Mouse (Mus musculus) skeletal muscle tissue, adult 2 months (tissue): ENCODE measurements around the gene Mrgpra6.

Source experiments
- DNase-seq: peaks from one replicate; pipeline ENCODE4 v3.0.0-alpha.2; 2012; ENCODE audit warnings: low read depth, low spot score

The Mrgpra6 gene

DNA sequence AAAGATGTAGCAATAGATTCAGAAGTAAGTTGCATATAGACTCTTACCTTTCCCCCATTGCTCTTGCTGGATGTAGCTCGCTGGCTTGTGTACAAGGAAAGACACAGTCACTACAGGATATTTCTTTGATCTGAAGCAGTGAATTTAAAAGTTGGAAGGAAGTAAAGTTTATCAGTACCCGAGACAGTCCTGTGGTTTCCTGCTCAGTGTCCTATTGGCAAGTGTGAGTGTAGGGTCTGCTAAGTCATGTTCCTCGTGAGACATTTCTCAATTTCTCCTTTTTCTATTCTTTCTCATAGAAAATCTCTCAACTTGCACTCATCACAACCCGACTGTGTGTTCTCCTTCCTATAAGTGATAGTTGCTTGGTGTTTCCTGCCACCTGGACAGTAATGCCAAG, at the start of gene Mrgpra6:
TSS of gene Mrgpra6 (minus strand) at position 91 of the 400 bp plus-strand sequence.
- DNase-seq, result no peak

DNA sequence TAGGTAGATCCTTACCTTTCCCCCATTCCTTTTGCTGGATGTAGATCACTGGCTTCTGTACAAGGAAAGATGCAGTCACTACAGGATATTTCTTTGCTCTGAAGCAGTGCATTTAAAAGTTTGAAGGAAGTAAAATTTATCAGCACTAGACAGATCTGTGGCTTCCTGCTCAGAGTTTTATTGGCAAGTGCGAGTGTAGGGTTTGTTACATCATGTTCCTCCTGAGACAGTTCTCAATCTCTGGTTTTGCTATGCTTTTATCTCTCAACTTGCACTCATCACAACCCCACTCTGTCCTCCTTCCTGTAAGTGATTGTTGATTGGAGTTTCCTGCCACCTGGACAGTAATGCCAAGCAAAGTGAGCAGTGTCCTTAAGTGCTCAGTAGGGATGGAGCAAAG, 48.0 kb upstream of the Mrgpra6 start, which contains the start of gene Mrgpra9:
TSS of gene Mrgpra9 (minus strand) at position 79 of the 400 bp plus-strand sequence.
- no peak for DNase-seq

DNA sequence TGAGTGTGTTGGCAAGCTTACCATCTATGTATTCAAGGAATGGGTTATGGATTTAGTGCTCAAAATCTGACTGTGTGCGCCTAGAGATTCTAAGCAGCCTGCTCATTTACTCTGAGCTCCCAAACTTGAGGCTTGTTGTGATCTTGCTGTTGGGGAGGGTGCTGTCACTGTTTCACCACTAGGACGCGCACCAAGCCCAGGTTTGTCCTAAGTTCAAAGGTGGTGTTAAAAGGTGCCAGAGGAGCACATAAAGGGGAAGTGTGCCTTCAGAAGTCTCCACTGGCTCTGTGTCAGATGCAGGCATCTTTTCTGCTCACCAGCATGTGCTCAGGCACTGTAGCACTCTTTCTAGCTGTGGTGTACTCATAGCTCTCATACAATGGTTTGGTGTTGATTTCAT, 39.9 kb upstream of the Mrgpra6 start:
- no peak for DNase-seq

DNA sequence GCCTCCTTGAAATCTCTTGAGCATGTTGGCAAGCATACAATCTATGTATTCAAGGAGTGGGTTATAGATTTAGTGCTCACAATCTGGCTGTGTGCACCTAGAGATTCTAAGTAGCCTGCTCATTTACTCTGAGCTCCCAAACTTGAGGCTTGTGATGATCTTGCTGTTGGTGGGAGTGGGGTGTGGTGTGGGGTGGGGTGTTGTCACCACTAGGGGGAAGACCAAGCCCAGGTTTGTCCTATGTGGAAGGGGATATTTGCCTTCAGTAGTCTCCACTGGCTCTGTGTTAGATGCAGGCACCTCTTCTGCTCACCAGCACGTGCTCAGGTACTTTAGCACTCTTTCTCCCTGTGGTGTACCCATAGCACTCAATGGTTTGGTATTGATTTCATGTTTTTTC, 9.4 kb downstream of the Mrgpra6 start:
- no peak for DNase-seq

DNA sequence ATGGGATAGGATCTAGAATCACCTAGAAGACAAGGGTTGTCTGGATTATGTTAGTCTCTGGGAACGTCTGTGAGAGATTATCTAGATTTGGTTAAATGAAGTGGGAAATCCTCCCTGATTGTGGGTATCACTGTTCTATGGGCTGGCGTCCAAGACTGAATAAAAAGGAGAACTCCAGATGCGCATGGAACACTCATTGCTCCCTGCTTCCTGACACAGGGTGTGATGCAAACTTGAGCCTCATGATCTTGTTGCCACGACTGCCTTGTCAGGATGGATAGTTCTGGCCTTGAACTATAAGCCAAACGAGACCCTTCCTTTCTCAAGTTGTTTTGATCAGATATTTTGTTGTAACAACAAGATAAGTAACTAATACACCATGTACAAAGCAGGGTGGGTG, 33.9 kb downstream of the Mrgpra6 start:
- DNase-seq, result no peak

DNA sequence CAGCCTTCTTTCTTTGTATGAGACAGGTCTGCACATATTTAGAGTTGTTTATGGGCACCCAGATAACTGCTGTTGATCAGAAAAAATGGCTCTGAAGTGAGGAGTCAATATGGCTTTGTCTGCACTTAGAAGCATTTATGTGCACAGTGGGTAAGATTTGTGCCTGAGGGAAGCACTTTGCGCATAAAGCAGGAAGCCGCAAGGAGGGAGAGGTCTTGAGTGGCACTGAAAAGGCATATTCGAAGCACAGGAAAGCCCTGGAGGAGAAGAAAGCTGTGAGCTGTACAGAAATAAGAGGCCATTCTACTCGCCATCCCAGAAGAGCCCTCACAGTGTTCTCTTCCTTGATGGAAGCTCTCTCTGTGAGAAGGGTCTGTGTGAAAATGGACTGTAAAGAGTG, 39.7 kb downstream of the Mrgpra6 start:
- no peak for DNase-seq

DNA sequence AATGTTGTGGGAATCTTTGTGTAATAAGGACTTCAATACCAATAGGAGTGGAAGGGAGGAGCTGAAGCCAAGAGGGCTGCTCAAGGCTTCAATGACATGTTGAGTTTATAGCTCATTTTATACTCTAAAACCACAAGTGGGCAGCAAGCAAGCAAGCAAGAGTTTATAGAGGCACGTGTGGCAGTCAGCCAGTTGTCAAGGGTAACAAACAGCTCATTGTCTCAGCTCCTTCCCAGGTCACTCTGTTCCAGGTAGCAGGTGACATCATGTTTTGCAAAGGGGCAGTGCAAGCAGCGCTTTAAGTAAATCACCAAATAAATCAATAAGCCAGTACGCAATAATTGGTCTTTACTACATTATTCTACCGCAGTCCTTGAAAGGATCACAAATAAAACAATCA, 41.5 kb downstream of the Mrgpra6 start:
- no peak for DNase-seq

DNA sequence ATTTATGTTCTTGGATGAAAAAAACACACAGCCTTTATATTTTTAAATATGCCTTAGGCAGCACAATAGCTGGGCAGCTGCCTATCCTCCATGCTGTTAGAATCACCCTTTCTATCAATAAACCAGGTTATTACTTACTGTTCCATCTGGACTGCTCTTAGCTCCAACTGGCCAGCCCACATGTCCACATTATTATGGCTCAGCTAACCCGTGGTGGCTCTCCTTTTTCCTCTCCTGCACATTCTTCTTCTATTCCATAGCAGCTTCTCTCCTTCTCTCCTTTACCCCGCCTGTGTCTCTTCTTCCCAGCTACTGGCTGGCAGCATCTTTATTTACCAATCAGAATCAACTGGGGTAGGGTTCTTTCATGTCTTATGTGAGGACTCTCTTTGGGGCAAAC, 46.3 kb downstream of the Mrgpra6 start:
- no peak for DNase-seq

DNA sequence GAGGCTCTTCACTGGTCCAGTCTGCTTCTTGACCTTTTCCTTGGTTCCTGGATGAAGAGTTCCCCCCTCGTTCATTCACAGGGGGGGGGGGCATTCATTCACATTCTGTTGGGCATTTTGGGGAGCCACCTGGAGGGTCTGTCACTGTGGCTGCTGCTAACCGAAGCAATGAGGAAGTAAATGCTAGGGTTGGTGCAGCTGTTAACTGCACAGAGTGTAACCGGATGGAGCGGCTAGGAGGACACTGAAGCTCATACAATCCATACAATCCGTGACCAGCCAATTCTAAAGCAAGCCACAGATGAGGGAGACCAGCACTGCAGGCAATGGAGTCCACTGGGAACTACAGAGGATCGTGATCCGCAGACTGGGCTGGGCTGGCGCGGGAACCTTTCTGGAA, 47.0 kb downstream of the Mrgpra6 start:
- no peak for DNase-seq

DNA sequence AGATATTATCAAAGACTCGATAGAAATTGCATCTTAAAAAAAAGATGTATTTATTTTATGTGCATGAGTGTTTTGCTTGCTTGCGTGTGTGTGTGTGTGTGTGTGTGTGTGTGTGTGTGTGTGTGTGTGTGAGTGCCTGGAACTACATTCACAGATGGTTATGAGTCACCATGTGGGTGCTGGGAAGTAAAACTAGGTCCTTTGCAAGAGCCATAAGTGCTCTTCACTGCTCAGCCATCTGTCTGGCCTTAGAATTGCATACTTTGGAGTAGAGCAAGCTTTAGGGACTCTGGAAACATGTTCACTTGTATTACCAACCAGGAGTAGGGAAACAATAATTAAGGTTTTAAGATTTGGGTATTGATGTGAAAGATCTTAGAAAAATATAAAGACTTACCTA, 48.9 kb downstream of the Mrgpra6 start:
- no peak for DNase-seq

DNA sequence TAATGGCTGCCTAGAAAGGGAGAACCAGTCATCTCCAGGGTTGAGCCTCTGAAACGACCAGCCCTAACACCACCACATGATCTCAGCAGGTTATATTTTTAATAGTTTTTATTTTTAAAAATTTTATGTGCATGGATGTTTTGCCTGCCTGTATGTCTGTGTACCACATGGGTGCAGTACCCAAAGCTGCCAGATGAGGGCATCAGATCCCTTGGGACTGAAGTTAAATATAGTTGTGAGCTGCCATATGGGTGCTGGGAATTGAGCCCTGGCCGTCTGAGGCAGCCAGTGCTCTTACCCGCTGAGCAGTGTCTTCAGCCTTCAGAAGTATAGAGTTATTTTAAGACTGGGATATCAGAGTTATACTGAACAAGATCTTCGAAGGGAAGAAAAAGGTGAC, 49.3 kb downstream of the Mrgpra6 start:
- no peak for DNase-seq

DNA sequence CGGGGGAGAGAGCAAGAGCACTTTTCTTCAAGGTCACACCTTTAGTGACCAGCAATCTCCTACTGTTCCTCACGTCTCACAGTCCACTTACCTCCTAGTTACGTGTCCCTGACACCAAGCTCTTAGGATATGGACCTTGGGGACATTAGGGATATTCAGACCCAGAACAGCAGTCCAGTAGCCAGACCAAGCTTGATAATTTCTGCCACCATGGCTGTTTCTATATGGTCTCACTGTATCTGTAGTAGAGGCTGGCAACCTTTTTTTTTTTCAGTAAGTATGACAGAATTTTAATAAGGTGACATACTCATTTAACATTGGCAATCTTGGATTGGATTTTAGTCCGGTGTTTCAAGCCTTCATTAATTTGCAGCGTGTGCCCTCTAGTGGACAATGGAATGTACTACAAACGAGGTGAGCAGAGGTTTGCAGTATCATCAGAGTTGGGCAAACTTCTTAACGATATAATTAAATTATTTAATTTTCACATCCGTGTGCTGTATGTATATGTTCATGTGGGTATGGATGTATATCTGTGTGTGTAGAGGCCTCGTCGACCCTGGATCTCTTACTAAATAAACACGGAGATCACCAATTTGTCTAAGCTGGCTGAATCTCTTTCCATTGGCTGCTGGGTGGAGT, 54.2 kb downstream of the Mrgpra6 start:
- peak; percentile 11 for DNase-seq

DNA sequence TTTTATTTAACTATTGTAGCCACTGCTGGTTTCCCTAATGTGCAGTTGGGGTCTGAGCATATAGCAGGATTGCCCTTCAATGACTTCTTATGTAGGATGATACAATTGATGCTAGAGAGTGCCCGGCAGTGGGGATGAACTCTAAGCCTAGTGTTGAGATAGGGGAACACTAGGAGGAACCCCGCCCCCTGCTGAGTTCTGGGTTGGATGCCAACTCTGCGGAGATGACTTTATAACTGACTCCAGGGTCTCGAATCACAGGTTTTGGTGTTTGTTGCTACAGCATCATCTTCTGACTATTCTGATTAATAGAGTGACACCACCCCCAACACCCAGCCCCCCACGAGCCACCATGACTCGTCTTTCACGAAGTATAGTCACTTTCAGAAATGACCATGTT, 56.4 kb downstream of the Mrgpra6 start:
- DNase-seq, result no peak

DNA sequence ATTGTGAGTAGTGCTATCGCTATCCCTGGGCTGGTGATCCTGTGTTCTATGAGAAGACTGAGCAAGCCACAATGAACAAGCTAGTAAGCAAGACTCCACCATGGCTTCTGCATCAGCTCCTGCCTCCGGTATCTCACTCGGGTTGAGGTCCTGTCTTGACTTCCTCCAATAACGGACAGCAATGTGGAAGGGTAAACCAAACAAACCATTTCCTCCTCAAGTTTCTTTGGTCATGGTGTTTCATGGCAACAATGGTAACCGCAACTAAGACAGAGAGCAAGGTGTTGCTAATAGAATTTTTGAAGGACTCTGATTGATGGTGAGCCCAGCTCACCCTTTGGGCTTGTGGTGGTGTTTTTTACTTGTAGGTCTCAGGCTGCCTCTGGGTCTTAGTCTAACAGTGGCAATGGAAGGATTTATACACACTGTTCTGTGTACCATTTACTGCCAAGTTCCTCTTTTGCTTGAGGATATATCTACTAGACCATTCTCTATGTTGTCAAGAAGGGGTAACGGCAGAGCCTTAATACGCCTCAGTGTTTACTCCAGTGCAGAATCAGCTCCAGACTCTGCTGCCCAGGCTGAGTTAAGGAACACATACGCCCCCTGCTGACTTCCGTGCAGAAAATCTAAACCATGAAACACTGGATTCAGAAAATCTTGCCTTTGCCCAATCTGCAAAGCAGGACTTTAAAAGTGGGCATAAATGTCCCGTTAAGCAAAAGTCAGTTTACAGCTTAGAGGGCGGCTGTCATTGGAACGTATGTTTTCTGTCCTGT, 58.5 kb downstream of the Mrgpra6 start:
- DNase-seq, result no peak

DNA sequence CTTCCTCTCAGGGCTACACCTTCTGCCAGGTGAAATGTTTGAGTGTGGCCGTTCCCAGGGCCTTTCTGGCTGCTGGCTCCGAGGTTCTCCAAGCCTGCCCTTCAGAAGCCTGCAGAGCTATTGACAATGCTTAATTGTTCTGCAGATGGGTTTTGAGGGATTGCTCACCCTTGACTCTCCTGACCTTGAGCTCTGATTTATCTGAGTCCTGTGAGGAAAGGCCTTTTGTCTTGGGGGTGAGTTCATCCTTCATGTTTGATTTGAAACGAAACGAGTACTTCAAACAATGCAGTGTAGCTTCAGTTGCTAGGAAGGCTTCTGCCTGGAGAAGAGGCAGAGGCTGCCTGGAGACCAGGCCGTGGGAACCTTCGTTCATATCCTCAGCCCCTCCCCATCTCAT, 60.4 kb downstream of the Mrgpra6 start:
- no peak for DNase-seq

DNA sequence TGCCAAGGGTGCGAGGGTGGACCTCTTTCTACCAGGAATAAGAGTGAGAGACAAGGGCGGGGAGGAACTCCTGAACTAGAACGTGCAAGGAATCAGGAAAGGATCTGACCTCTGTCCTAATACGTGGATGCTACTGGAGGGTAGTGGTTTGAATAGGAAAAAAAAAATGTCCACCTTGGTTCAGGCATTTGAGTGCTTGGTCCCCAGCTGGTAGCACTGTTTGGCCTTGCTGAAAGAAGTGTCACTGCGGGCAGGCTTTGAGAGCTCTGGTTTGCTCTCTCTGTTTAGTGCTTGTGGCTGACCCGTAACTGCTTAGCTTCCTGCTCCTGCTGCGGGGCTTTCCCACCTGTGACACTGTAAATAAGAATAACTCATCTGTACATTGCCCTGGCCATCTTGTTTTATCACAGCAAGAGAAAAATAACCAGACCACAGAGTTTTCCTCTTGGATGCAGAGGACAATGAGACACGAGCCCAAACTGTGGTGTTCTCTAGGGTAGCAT, 64.8 kb downstream of the Mrgpra6 start:
- DNase-seq, result no peak
